Mouse (Mus musculus) stomach, embryonic 14.5 days (tissue): ENCODE measurements around the gene Tmem125. TPM values are rescaled to one million over a fixed set of nuclear protein-coding genes. Genes with fewer than 3 reads are reported as not detected.

Source experiments
- ATAC-seq: fragments of 200-750 bp; cut with Nextera tagmentation; 2 replicates; pipeline ENCODE4 v1.8.0; 2017; ENCODE audit warnings: low read depth, moderate TSS enrichment; ENCODE audit not compliant: insufficient number of reproducible peaks, insufficient read depth, low FRiP score
- H3K27ac ChIP-seq: fragments of 300-500 bp; sonication (generic); 2 replicates; pipeline ENCODE4 v1.5.1; 2014; ENCODE audit warnings: mild to moderate bottlenecking, low read length, moderate library complexity, mixed read lengths
- H3K27me3 ChIP-seq: fragments of 300-500 bp; sonication (generic); 2 replicates; pipeline ENCODE4 v1.6.1; 2014; ENCODE audit warnings: low read length, control low read depth, mixed read lengths; ENCODE audit not compliant: control insufficient read depth, insufficient read depth
- H3K36me3 ChIP-seq: fragments of 300-500 bp; sonication (generic); 2 replicates; pipeline ENCODE4 v1.6.1; 2014; ENCODE audit warnings: mild to moderate bottlenecking, control low read depth, low read length, moderate library complexity, mixed read lengths; ENCODE audit not compliant: control insufficient read depth, insufficient read depth
- H3K4me1 ChIP-seq: fragments of 300-500 bp; sonication (generic); 2 replicates; pipeline ENCODE4 v1.6.1; 2014; ENCODE audit warnings: low read length, control low read depth, mixed read lengths; ENCODE audit not compliant: control insufficient read depth, insufficient read depth
- H3K4me2 ChIP-seq: fragments of 300-500 bp; sonication (generic); replicated peaks from 2 replicates; pipeline ENCODE4 v1.6.1; 2014; ENCODE audit warnings: low read depth, low read length, control low read depth
- H3K4me3 ChIP-seq: fragments of 300-500 bp; sonication (generic); 2 replicates; pipeline ENCODE4 v1.5.1; 2014; ENCODE audit warnings: low read depth, low read length, control low read depth
- H3K9ac ChIP-seq: fragments of 300-500 bp; sonication (generic); replicated peaks from 2 replicates; pipeline ENCODE4 v1.6.1; 2014; ENCODE audit warnings: low read depth, mild to moderate bottlenecking, control low read depth, low read length, moderate library complexity, mixed read lengths
- H3K9me3 ChIP-seq: fragments of 300-500 bp; sonication (generic); 2 replicates; pipeline ENCODE4 v1.6.1; 2016; ENCODE audit warnings: low read depth, low read length, control low read depth; ENCODE audit not compliant: control insufficient read depth
- WGBS: fragments of 180-500 bp; shearing (Covaris S2); extraction: QIAGEN DNeasy Blood & Tissue Kit; methylation state at CpG from one replicate; pipeline ENCODE4 v1.1.7; 2014; 5-methylcytosine and 5-hydroxymethylcytosine counted together
- polyA plus RNA-seq: library from polyadenylated mRNA; unstranded; fragments of >200 nt; fragmentation: Nextera tagmentation; extraction: Ambion mirVana; gene quantifications from 2 replicates; pipeline ENCODE4 v1.2.1, GENCODE M21; 2014

The Tmem125 gene
- polyA plus RNA-seq, 1 experiment from 2014 or later = 6.5 TPM

DNA sequence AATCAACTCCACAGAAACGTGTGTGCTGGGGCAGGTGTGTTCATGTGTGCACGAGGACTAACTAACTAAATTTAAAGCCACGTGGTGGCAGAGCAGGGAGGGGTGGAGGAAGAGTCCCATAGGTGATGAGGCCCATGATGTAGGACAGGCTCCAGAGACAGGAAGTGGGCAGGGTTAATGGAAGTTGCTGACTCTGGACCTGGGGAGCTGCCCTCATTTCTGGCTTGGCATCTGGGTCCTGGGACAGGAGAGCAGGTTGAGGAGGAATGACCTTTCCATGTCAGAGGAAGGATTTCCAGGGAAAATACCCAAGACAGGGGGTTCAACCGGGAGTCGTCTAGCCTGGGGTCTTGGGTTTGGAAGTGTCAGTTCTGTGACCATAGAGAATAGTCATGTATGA lies 11.2 kb downstream of the Tmem125 start:
- no peak overlapping the region for H3K9ac ChIP-seq
- no peaks in the 10 kb centered on the region for H3K9me3 ChIP-seq
- no peaks in the 10 kb centered on the region for H3K36me3 ChIP-seq
- H3K27me3 ChIP-seq = no peaks in the 10 kb centered on the region
- ATAC-seq = no peak
- 76% methylated on average over 5 of the region's 5 CpGs for WGBS
- H3K4me2 ChIP-seq = no peak overlapping the region
- no peak overlapping the region for H3K27ac ChIP-seq
- no peaks in the 10 kb centered on the region for H3K4me1 ChIP-seq
- no peak overlapping the region for H3K4me3 ChIP-seq

DNA sequence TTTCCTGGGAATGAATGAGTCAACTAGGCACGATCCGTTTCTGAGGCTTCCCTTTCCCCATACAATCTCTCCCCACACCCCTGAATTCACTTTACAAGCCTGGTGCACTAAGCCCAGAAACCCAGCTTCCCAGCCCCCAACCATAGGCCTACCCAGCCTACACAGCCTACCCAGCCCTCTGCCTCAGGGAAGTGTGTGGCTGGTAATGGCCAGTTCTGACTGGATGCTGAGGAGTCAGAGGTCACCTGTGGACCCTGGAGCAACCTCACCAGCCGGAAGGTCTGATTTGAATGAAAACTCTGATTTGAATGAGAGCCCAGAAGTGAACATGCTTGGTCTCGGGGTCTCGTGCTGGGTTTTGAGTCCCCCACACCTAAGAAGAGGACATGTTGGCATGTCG lies 16.1 kb downstream of the Tmem125 start:
- H3K4me1 ChIP-seq = no peaks in the 10 kb centered on the region
- no peaks in the 10 kb centered on the region for H3K36me3 ChIP-seq
- no peaks in the 10 kb centered on the region for H3K27me3 ChIP-seq
- H3K9me3 ChIP-seq = no peaks in the 10 kb centered on the region
- H3K9ac ChIP-seq = no peak overlapping the region
- peak overlapping the region; percentile 33 for H3K4me2 ChIP-seq
- 76% methylated on average over 6 of the region's 6 CpGs for WGBS
- no peak for ATAC-seq
- H3K27ac ChIP-seq = no peak overlapping the region
- no peak overlapping the region for H3K4me3 ChIP-seq

DNA sequence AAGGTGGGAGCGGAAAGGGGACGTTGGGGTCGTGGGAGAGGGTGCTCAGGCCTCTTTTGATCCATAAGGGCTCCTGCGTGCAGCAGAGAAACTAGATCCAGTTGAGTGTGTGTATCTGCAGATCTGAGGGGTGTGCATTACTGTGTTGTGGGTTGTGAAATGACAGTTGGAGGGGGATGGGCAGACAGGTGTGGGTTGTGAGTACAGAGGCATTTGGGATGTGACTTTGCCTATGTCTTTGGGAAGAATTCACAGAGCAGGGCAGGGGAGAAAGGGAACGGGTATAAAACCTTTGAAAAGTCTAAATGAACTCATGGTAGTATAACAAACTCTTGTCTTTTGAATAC lies 16.5 kb downstream of the Tmem125 start:
- H3K4me2 ChIP-seq = peak overlapping the region; percentile 33
- H3K4me3 ChIP-seq = peak overlapping the region; percentile 16
- H3K27ac ChIP-seq = peak overlapping the region; percentile 67; the same call in 1 of the 2 replicates
- no peaks in the 10 kb centered on the region for H3K4me1 ChIP-seq
- H3K27me3 ChIP-seq = no peaks in the 10 kb centered on the region
- H3K9ac ChIP-seq = no peak overlapping the region
- H3K36me3 ChIP-seq = no peaks in the 10 kb centered on the region
- WGBS = 38% methylated on average over 5 of the region's 5 CpGs
- H3K9me3 ChIP-seq = no peaks in the 10 kb centered on the region
- no peak for ATAC-seq

DNA sequence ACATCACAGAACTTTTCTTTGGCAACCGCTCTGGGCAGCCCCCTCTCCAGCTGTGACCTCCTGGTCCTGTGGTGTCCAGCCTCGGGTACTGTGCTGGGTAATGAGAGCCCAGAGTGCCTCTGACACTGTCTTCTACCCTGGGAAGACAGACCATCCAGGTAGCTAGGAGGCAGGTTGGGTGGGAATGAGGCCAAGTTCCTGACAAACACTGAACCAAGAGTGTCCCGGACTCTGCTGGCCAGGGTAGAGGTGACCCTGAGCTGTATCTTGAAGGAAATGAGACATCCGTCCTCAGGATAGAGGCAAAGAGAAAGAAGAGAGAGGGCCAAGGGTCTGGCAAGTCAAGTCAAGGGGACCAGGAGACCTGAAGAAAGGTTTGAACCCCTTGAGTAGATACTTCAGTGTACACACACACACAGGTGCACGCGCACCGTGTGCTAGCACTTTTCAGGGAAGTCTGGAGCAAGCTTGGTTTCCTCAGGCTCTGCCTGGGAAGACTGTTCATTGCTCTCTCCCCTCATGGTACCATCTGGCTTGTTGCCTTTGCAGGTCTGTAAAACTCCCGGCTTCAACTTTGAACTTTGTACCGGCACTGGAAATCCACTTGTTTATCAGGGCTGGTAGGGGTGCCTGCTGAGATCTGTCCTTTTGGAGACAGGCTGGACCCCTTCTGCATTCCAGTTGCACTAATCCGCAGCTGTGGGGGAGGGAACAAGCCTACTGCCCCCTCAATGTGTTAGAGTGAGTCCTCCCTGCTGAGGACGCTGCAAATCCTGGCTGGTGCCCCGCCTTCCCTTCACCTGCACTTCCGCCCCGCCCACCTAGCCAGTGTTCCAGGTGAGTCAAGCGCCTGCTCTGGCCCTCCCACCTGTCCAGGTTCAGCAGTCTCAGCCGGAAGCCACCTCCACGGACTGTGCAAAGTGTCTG lies 17.2 kb downstream of the Tmem125 start, which contains the start of gene 2610528J11Rik:
Gene 2610528J11Rik (plus strand): TSS at position 592 of the 927 bp plus-strand sequence.
- H3K9ac ChIP-seq = no peak within 1 kb of the TSS

DNA sequence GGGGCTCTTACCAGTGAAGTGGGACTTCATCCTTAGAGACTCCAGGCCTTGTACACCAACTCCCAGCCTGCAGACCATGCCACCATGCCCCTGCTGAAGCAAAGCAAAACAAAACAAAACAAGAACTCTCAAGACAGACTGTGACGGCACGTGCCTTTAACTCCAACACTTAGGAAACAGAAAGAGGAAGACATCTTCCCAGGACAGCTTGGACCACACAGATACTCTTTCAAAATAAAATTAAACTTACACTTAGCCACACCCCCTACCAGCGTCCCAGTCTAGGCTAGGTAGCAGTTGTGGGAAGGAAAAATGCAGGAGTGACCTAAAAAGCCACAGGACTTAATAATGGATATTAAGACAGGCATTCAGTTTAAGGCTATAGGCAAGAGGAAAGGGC lies 18.1 kb downstream of the Tmem125 start:
- H3K9me3 ChIP-seq = no peaks in the 10 kb centered on the region
- WGBS = 71% methylated on average over 3 of the region's 3 CpGs
- no peak overlapping the region for H3K27ac ChIP-seq
- H3K36me3 ChIP-seq = no peaks in the 10 kb centered on the region
- ATAC-seq = no peak
- H3K27me3 ChIP-seq = no peaks in the 10 kb centered on the region
- H3K4me3 ChIP-seq = no peak overlapping the region
- no peaks in the 10 kb centered on the region for H3K4me1 ChIP-seq
- H3K4me2 ChIP-seq = no peak overlapping the region
- no peak overlapping the region for H3K9ac ChIP-seq

More for the DNA sequence above, 17.2 kb downstream of the Tmem125 start, which contains the start of gene 2610528J11Rik:
- peak within 1 kb of the TSS; percentile 67 for H3K27ac ChIP-seq
- no peaks in the 10 kb centered on the region for H3K4me1 ChIP-seq
- H3K27me3 ChIP-seq = no peaks in the 10 kb centered on the region
- no peaks in the 10 kb centered on the region for H3K9me3 ChIP-seq
- ATAC-seq = peak; percentile 78
- WGBS = 30% methylated on average over 17 of the region's 17 CpGs
- peak within 1 kb of the TSS; percentile 16 for H3K4me3 ChIP-seq
- peak within 1 kb of the TSS; percentile 33 for H3K4me2 ChIP-seq
- no peaks in the 10 kb centered on the region for H3K36me3 ChIP-seq

DNA sequence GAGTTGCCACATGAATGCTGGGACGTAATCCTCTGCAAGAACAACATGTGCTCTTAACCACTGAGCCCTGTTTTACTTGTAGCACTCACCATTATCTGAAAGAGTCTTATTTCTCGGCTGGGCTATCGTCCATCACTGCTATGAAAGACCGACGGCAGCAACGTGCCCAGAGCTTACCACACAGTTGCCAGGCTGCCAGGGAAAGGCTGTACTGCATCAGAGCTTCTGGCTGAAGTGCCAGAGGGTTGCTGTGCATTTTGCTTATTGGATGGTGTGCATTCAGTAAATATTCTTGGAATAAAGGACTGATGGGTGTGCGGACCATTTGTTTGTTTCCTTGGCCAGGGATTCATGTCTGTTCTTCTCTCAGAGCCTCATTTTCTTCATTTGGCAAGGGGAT lies 19.9 kb downstream of the Tmem125 start:
- no peaks in the 10 kb centered on the region for H3K27me3 ChIP-seq
- H3K4me1 ChIP-seq = no peaks in the 10 kb centered on the region
- WGBS = 63% methylated on average over 7 of the region's 7 CpGs
- H3K4me2 ChIP-seq = no peak overlapping the region
- no peaks in the 10 kb centered on the region for H3K36me3 ChIP-seq
- H3K27ac ChIP-seq = no peak overlapping the region
- H3K9ac ChIP-seq = no peak overlapping the region
- no peak overlapping the region for H3K4me3 ChIP-seq
- no peaks in the 10 kb centered on the region for H3K9me3 ChIP-seq
- ATAC-seq = no peak

DNA sequence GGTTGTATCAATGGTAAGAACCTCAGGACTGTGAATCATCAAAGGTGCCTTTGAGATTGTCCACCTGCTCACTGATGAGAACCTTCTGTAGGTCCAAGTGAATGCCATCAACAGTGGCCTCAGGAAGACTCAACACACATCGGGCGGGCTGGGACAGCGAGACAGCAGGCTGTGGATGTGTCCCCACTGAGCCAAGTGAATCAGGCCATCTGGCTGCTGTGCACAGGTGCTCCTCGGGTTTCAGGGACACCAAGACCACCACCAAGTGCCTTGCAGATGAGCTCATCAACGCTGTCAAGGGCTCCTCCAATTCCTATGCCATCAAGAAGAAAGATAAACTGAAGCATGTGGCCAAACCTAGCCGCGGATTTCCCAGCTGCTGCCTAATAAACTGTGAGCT lies 21.6 kb downstream of the Tmem125 start:
- H3K27ac ChIP-seq = no peak overlapping the region
- H3K9me3 ChIP-seq = no peaks in the 10 kb centered on the region
- H3K9ac ChIP-seq = no peak overlapping the region
- no peak overlapping the region for H3K4me2 ChIP-seq
- no peak for ATAC-seq
- no peaks in the 10 kb centered on the region for H3K36me3 ChIP-seq
- 78% methylated on average over 7 of the region's 7 CpGs for WGBS
- no peaks in the 10 kb centered on the region for H3K27me3 ChIP-seq
- peaks cover 1% of the 10 kb centered on the region for H3K4me1 ChIP-seq
- no peak overlapping the region for H3K4me3 ChIP-seq

DNA sequence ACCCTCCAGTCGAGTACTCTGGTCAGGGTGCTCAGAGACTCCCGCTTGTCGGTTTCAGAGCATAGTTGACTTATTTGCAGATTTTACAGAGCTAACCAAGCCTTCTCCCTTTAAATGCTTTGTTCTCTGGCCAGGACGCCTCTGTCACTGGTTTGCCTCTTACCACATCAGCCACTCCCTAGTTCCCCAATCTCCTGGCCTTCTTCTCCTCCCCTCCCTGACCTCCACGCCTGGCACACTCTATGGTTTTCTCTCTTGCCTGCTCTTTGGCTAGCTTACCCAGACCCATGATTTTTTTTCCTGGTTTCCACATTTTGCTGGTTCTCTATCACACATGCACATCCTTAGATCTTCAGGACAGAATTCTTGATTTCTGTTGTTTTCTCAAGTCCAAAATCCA lies 25.6 kb downstream of the Tmem125 start:
- no peak overlapping the region for H3K4me2 ChIP-seq
- H3K4me1 ChIP-seq = peaks cover 3% of the 10 kb centered on the region
- no peak overlapping the region for H3K4me3 ChIP-seq
- no peaks in the 10 kb centered on the region for H3K9me3 ChIP-seq
- H3K9ac ChIP-seq = no peak overlapping the region
- no peak for ATAC-seq
- H3K36me3 ChIP-seq = no peaks in the 10 kb centered on the region
- H3K27ac ChIP-seq = no peak overlapping the region
- H3K27me3 ChIP-seq = no peaks in the 10 kb centered on the region
- WGBS = 66% methylated on average over 5 of the region's 5 CpGs
